Mouse (Mus musculus) embryonic facial prominence, embryonic 10.5 days (tissue): ENCODE measurements around the gene Tnfrsf8. TPM values are rescaled to one million over a fixed set of nuclear protein-coding genes. Genes with fewer than 3 reads are reported as not detected.

Source experiments
- DNase-seq: peaks from one replicate; pipeline ENCODE4 v3.0.0-alpha.2; 2017; ENCODE audit warnings: low spot score
- H3K27ac ChIP-seq: fragments of 300-500 bp; sonication (generic); replicated peaks from 2 replicates; pipeline ENCODE4 v1.5.1; 2016; ENCODE audit warnings: mild to moderate bottlenecking
- H3K27me3 ChIP-seq: fragments of 300-500 bp; sonication (generic); replicated peaks from 2 replicates; pipeline ENCODE4 v1.6.1; 2016; ENCODE audit warnings: low read depth, mild to moderate bottlenecking; ENCODE audit not compliant: poor library complexity, severe bottlenecking
- H3K36me3 ChIP-seq: fragments of 300-500 bp; sonication (generic); replicated peaks from 2 replicates; pipeline ENCODE4 v1.6.1; 2016; ENCODE audit warnings: mild to moderate bottlenecking, moderate library complexity
- H3K4me1 ChIP-seq: fragments of 300-500 bp; sonication (generic); 2 replicates; pipeline ENCODE4 v1.6.1; 2016
- H3K4me3 ChIP-seq: fragments of 300-500 bp; sonication (generic); 2 replicates; pipeline ENCODE4 v1.5.1; 2016; ENCODE audit warnings: mild to moderate bottlenecking, moderate library complexity
- H3K9me3 ChIP-seq: fragments of 300-500 bp; sonication (generic); 2 replicates; pipeline ENCODE4 v1.6.1; 2016; ENCODE audit warnings: mild to moderate bottlenecking
- WGBS: fragments of 180-500 bp; shearing (Covaris S2); methylation state at CpG from one replicate; pipeline ENCODE4 v1.1.7; 2016; 5-methylcytosine and 5-hydroxymethylcytosine counted together
- polyA plus RNA-seq: library from polyadenylated mRNA; unstranded; fragments of >200 nt; fragmentation: Nextera tagmentation; extraction: Ambion mirVana; gene quantifications from 2 replicates; pipeline ENCODE4 v1.2.1, GENCODE M21; 2016

Tnfrsf8 gene
- polyA plus RNA-seq, 1 experiment from 2014 or later = not detected

DNA sequence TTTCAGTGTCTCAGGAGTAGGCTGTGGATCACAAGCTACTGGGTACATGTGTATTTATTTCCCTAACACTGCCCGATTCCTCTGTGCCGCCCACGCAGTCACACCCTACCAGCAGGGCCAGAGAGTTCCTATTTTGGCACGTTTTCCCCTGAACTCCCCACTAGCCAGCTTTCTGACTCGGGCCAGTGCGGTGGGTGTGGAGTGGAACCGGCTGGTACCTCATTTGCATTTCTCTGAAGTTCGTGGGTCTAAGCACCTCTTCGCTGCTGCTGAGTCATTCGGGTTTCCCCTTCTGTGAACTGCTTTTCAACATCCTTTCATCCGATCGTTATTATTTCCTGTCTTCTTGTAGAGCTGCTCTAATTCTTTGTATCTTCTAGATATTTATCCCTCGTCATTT is 60.5 kb downstream of the Tnfrsf8 start:
- no peak overlapping the region for H3K27ac ChIP-seq
- H3K4me3 ChIP-seq = no peak overlapping the region
- no peaks in the 10 kb centered on the region for H3K36me3 ChIP-seq
- 66% methylated on average over 13 of the region's 13 CpGs for whole genome bisulfite sequencing
- no peak for DNase-seq
- H3K4me1 ChIP-seq = no peaks in the 10 kb centered on the region
- H3K9me3 ChIP-seq = no peaks in the 10 kb centered on the region
- H3K27me3 ChIP-seq = no peaks in the 10 kb centered on the region

DNA sequence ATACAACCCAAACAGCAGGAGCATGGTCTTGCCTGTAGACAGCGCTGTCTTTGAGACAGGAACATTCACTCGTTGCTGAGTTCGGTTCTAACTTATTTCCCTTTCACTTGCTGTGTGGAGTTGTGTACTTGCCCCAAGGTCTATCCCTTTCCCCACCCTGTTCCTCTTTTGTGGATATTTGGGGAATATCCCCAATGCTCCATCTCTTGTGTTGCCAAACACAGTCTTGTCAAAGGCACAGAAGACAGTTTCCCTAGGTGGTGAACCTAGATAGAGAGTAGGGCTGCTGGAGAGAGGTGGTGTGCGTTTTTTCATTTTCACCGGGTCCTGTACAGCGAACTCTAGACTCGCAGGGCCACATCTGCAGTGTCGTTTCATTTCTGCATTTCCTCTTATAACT is 62.4 kb downstream of the Tnfrsf8 start:
- WGBS = 88% methylated on average over 8 of the region's 8 CpGs
- Histone ChIP-seq H3K27ac (no peak overlapping the region), H3K36me3 (no peaks in the 10 kb centered on the region), H3K9me3 (no peaks in the 10 kb centered on the region), H3K4me3 (no peak overlapping the region), H3K4me1 (no peaks in the 10 kb centered on the region), H3K27me3 (peaks cover 6% of the 10 kb centered on the region)
- no peak for DNase-seq

DNA sequence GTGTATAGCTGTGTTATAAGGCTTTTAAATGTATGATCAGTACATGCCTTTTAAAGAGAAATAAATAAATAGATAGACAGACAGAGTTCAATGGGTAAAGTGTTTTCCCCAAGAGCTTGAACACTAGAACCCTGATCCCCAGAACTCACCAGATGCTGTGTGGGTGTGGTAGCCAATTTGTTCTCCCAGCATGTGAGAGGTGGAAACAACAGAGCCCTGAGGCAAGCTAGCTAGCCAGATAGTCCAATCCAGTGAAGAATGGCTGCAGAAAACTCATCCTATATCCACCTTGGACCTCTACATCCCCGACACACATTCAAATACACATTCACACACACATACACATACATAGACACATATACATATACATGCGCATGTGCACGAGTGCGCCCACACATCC is 63.4 kb downstream of the Tnfrsf8 start:
- H3K4me1 ChIP-seq = peaks cover 5% of the 10 kb centered on the region; the same call in 1 of the 2 replicates
- H3K27me3 ChIP-seq = peaks cover 17% of the 10 kb centered on the region
- DNase-seq = no peak
- no peak overlapping the region for H3K27ac ChIP-seq
- H3K36me3 ChIP-seq = no peaks in the 10 kb centered on the region
- no peaks in the 10 kb centered on the region for H3K9me3 ChIP-seq
- H3K4me3 ChIP-seq = no peak overlapping the region
- WGBS = 97% methylated on average over 4 of the region's 4 CpGs

DNA sequence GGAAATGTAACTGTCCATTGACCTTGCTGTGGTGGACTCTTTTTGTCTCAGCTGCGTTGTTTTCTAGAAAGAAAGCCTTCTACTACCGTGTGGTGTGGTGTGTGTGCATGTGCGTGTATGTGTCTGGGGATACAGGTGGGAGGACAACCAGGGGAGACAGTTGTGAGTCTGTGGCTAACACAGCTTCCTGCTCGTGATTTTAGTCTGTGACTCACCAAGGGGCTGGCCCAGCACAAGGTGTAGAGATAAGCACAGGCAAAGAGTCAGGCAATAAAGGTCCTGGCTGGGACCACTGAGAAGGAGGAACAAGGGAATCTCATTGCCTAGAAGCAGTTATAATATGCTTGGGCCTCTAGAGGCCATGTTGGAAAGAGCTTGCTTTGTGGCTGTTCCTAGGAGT is 65.0 kb downstream of the Tnfrsf8 start:
- Histone ChIP-seq H3K36me3 (no peaks in the 10 kb centered on the region), H3K27me3 (peaks cover 33% of the 10 kb centered on the region), H3K9me3 (no peaks in the 10 kb centered on the region), H3K4me3 (no peak overlapping the region), H3K27ac (no peak overlapping the region), H3K4me1 (peaks cover 10% of the 10 kb centered on the region; the same call in 1 of the 2 replicates)
- WGBS = 80% methylated on average over 4 of the region's 4 CpGs
- no peak for DNase-seq

DNA sequence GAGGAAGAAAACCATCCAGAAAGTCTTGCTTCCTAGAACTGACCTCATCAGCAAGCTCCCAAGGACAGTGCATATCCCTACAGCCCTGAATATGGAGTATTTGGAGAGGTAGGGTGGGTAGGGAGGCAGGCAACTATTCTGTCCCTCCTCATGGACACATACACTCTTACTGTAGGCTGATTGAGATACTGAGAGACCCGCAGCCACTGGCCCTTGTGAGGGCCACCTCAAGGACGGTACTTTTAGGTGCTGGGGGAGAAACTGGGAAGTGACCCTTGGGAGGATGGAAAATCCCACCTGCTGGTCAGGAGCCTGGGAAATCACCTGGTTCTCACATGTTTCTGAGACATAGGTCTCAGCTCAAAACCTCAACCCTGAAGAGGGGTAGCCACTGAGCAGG is 67.4 kb downstream of the Tnfrsf8 start:
- DNase-seq = no peak
- Histone ChIP-seq H3K4me1 (peaks cover 10% of the 10 kb centered on the region; the same call in 1 of the 2 replicates), H3K36me3 (no peaks in the 10 kb centered on the region), H3K27ac (no peak overlapping the region), H3K4me3 (no peak overlapping the region), H3K27me3 (peaks cover 38% of the 10 kb centered on the region), H3K9me3 (no peaks in the 10 kb centered on the region)
- WGBS = 70% methylated on average over 2 of the region's 2 CpGs

DNA sequence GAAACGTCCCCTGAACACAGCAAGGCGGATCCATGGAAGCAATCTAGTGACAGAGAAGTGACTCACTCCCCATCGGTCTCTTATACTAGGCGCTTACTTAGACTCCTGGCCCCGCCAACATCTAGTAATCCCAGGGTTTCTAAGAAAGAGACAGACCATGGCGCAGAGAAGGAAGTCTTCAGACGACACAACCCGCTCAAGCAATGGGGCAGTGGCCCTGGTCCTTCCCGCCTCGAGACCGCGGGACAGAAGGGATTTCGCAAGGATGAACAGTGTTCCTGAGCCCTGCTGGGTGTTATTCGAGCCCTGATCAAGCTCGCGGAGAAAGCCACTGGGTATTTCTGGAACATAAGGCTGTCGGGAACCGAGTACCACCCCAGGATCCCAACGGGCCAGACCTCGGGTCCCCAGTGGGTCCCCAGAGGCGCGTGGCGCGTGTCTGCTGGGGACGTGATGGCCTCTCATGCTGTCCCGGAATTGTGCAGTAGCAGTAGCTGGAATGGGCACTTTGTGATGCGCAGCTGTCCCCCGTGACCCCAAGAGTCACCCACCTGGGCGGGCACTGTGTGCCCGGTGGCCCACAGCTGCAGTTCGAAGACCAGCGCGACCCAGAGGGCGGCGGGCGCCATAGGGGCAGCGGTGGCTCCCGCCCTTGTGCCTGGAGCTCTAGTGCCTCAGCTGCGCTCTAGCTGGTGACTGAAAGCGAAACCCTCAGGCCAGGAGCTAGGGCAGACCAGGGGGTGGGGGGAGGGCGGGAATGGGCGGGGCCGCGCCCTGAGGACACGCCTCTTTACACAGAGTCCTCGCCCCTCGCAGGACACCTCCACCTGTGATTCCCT is 68.6 kb downstream of the Tnfrsf8 start, which contains the start of gene Tnfrsf1b:
Gene Tnfrsf1b (minus strand): TSS at position 698 of the 839 bp plus-strand sequence.
- H3K4me1 ChIP-seq = peaks cover 10% of the 10 kb centered on the region; the same call in 1 of the 2 replicates
- H3K9me3 ChIP-seq = no peaks in the 10 kb centered on the region

DNA sequence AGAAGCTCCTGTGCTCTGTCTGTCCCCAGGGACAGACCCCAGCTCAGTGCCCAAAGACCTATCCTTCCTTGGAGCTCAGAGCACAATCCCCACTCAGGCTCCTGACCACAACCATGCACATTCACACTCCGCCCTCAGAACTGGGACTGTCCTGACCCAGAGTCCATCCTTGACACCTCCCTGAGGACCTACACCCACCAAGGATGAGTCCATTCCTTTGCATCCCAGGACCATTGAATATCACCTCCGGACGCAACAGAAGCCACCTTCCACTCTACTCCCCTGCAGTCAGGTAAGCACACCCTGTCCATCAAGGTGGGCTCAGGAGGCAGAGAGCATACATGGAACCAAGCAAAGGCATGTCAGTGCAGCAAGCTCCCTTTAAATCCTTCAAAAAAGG is 69.4 kb downstream of the Tnfrsf8 start:
- H3K36me3 ChIP-seq = no peaks in the 10 kb centered on the region
- no peak for DNase-seq
- 88% methylated on average over 3 of the region's 3 CpGs for WGBS
- peak overlapping the region; percentile 57; the same call in 1 of the 2 replicates for H3K4me3 ChIP-seq
- H3K27ac ChIP-seq = no peak overlapping the region
- H3K9me3 ChIP-seq = no peaks in the 10 kb centered on the region
- H3K4me1 ChIP-seq = peaks cover 10% of the 10 kb centered on the region; the same call in 1 of the 2 replicates
- peaks cover 38% of the 10 kb centered on the region for H3K27me3 ChIP-seq

More for the DNA sequence above, 68.6 kb downstream of the Tnfrsf8 start, which contains the start of gene Tnfrsf1b:
- Histone ChIP-seq H3K27me3 (peaks cover 38% of the 10 kb centered on the region), H3K36me3 (no peaks in the 10 kb centered on the region), H3K4me3 (peak within 1 kb of the TSS; percentile 57), H3K27ac (no peak within 1 kb of the TSS; the same call in 1 of the 2 replicates)
- 1% methylated on average over 47 of the region's 47 CpGs for WGBS
- DNase-seq = peak; percentile 53

DNA sequence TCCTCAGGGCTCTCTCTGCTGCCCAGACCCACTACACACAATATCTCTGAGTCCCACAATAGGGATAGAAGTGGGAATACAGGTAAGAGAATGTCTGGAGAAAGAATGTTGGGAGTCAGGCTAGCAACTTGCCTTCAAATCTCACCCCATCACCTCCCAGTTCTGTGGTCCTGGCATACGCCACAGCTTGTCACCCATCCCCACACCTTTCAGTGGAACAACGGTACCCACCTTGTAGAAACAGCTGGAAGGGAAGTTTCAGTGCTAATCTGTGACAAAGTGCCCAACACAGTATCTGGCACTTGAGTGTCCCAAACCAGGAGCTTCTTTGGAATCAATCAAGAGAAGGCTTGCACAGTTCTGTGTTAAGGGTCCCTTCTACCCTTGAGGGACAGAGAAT is 70.3 kb downstream of the Tnfrsf8 start:
- 89% methylated on average over 2 of the region's 2 CpGs for WGBS
- no peaks in the 10 kb centered on the region for H3K36me3 ChIP-seq
- no peak for DNase-seq

DNA sequence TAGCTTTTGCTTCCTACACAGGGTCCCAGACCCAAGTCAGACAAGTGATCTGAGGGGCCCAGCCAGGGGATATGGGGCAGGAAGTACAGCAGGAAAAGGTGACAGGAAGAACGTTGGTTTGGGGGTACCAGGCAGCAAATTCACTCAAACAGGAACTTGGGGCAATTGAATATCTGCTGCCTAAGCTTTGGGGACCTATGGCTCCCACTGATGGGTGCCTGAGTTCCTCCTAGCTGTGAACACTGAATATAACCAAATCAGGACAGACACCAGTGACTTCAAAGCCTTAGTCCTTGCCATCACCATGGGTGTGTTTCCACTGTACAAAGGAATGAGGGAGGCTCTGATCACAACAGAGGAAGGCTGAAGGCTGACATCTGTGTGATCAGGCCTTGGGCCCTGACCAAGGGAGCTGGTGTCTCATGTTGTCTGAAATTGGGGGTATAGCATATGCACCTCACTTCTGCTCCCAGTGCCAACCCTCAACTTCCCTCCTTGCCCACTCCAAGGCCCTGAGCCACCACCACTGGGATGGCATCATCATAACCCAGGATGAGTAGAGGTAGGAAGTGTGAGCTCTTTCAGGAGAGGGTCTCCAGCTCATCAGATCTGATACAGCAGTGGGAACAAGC is 72.1 kb downstream of the Tnfrsf8 start:
- Histone ChIP-seq H3K4me3 (no peak overlapping the region), H3K36me3 (no peaks in the 10 kb centered on the region), H3K4me1 (peaks cover 10% of the 10 kb centered on the region; the same call in 1 of the 2 replicates), H3K27me3 (peaks cover 34% of the 10 kb centered on the region), H3K27ac (no peak overlapping the region), H3K9me3 (no peaks in the 10 kb centered on the region)
- DNase-seq = no peak
- WGBS = 56% methylated on average over 1 of the region's 1 CpGs

More for the DNA sequence above, 70.3 kb downstream of the Tnfrsf8 start:
- Histone ChIP-seq H3K27ac (no peak overlapping the region), H3K9me3 (no peaks in the 10 kb centered on the region), H3K4me3 (no peak overlapping the region), H3K27me3 (peaks cover 38% of the 10 kb centered on the region), H3K4me1 (peaks cover 10% of the 10 kb centered on the region; the same call in 1 of the 2 replicates)

DNA sequence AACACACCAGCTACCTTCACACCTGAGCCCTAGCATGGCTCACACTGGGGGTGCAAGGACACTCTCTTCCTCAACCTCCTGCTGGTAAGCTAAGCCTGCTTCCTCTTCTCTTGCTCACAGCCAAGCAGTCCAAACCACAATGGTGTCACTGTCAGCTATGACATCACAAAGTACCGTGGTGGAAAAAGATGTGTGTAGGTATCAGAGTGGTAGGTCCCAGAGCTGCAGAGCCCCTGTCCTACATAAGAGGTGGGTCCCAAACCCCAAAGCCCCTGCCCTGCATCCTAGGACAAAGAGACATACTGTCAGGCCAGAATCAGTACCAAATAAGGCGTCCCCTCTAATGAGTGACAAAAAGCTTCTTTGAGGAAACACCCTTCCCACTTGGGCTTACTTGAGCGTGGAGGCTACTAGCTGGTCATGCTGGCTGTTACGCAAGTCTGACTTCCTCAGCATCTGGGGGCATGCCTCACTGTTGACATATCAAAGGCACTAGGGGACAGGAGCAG is 74.2 kb downstream of the Tnfrsf8 start:
- WGBS = 69% methylated on average over 4 of the region's 4 CpGs
- no peak for DNase-seq
- no peaks in the 10 kb centered on the region for H3K36me3 ChIP-seq
- no peak overlapping the region for H3K4me3 ChIP-seq
- H3K27me3 ChIP-seq = peaks cover 13% of the 10 kb centered on the region
- H3K4me1 ChIP-seq = no peaks in the 10 kb centered on the region
- H3K9me3 ChIP-seq = no peaks in the 10 kb centered on the region
- H3K27ac ChIP-seq = no peak overlapping the region

DNA sequence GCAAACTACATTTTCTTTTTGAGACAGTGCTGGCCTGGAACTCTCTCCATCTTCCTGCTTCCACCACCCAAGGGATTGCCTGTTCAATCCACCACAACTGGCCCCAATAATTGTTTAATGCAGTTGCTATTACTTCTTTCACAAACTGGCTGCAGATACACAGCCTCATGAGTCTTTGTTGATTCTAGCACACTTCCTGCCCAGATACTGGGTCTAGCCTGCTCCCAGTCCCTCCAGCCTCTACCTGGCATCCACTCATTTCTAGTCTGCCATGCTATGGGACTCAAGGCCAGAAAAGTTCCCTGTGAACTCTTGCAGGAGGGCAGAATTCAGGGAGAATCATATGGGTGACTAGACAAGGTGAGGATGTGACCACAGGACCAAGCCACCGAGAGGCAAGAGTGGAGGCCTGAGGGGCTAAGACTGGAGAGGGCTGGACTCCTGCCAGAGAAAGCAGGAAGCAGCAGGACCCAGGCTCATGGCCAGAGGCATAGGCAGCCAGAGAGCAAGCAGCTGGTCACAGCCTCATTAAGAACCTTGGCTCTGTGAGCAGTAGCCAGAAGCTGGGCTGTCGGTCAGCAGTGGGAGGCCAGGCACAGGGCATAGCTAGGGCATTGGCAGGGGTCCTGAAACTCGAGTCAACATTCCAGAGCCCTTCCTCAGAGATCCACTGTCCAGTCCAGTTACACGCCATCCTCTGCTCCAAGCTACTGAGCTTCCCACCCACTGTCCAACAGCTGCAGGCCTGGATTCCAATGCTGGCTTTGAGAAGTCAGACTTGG is 75.7 kb downstream of the Tnfrsf8 start:
- no peak for DNase-seq
- no peak overlapping the region for H3K4me3 ChIP-seq
- H3K27me3 ChIP-seq = no peaks in the 10 kb centered on the region
- H3K9me3 ChIP-seq = no peaks in the 10 kb centered on the region
- H3K36me3 ChIP-seq = no peaks in the 10 kb centered on the region
- H3K27ac ChIP-seq = no peak overlapping the region
- 47% methylated on average over 4 of the region's 4 CpGs for WGBS
- no peaks in the 10 kb centered on the region for H3K4me1 ChIP-seq

DNA sequence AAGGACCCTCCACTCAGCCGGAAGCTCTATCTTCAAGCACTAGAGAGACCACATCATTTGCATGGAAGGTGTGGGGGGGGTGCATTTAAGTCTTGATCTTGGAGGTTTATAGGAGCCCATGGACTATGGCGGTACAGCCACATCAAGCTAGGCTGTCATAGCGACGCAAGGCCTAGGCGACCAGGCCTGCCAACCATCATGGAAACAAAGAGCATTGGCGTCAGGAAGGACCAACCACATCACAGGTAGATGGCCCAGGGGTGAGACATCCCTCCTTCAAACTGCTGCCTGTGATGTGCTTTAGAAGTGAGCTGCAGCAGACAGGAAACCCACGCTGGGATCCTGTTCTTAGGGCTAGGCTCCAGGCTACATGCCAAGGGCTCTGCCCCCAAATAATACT is 78.9 kb downstream of the Tnfrsf8 start:
- 90% methylated on average over 7 of the region's 7 CpGs for WGBS
- no peak for DNase-seq
- Histone ChIP-seq H3K27ac (no peak overlapping the region), H3K4me1 (peaks cover 8% of the 10 kb centered on the region), H3K27me3 (no peaks in the 10 kb centered on the region), H3K36me3 (no peaks in the 10 kb centered on the region), H3K9me3 (no peaks in the 10 kb centered on the region), H3K4me3 (no peak overlapping the region)
